Mouse (Mus musculus): ENCODE data around the gene Podxl2.

The Podxl2 gene

DNA sequence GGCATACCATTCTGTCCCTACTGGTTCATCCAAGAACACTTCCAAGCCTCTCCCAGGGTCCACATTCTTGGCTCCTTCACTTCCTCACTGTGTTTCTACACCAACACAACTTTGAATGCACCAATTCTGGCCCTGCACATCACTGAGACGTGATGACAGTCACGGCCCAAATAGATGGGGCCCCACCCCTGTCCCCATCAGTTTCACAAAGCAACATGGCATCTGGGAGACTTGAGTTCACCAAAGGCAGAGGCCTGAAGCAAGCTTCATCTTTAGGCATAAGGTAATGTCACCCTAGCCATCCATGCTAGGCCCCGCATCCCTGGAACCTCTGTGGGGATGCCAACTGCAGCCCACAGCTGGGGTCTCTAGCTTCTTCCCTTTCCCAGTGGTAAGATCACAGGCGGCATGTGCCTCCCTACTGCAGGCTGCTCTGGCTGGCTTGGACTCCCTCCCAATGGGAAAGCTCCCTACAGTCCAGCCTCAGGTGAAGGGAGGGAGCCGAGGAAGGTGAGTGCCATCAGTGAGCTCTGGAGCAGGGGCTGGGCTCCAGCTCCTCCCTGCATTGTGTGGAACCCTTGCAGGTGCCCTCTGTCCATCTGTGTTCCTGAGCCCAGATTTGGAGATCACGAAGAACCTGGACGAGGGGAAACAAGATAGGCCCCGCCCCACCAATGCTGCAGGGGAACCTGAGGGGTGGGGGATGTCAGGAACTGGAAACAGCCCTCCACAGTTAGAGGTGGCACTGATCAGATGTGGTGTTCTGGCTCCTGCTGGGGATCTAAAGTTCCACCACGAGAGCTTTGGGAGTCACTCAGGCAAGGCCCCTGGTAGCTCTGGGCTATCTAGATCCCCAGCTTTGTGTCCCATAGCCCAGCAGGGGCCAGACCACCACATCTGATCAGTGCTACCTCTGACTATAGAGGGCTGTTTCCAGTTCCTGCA lies 30.8 kb downstream of the Podxl2 start:
- DNase-seq = no peak

- DNase-seq = no peak
Observed at GRCm38 (mm10) chr6:88843241-88843640, 31.6 kb downstream of the Podxl2 start.

GRCm38 (mm10) chr6:88842731-88843151 lies 32.1 kb downstream of the Podxl2 start:
- DNase-seq = peak in 1 of 2 experiments; percentile 57

- peak; percentile 97 for DNase-seq
Observed at GRCm38 (mm10) chr6:88841781-88842689, 32.8 kb downstream of the Podxl2 start, which contains the start of gene Abtb1. Gene Abtb1, minus strand, starts transcription at chr6:88841984.

DNA sequence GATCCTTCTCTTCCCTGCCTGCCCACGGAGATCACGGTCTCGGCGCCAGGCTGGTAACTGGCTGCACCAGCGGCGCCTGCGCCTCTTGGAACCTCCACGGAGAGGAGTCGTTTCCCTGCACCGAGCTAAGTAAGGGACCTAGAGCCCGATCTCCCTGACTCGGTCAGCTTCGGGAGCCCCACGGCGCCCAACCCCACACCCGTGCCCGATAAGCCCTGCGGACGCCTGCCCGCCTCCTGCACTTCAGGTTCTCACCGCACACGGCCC lies 33.4 kb downstream of the Podxl2 start:
- no peak for DNase-seq

- no peak for DNase-seq
Observed at GRCm38 (mm10) chr6:88840791-88841513, 33.9 kb downstream of the Podxl2 start.

- DNase-seq = no peak
Observed at GRCm38 (mm10) chr6:88840211-88840610, 34.6 kb downstream of the Podxl2 start.

DNA sequence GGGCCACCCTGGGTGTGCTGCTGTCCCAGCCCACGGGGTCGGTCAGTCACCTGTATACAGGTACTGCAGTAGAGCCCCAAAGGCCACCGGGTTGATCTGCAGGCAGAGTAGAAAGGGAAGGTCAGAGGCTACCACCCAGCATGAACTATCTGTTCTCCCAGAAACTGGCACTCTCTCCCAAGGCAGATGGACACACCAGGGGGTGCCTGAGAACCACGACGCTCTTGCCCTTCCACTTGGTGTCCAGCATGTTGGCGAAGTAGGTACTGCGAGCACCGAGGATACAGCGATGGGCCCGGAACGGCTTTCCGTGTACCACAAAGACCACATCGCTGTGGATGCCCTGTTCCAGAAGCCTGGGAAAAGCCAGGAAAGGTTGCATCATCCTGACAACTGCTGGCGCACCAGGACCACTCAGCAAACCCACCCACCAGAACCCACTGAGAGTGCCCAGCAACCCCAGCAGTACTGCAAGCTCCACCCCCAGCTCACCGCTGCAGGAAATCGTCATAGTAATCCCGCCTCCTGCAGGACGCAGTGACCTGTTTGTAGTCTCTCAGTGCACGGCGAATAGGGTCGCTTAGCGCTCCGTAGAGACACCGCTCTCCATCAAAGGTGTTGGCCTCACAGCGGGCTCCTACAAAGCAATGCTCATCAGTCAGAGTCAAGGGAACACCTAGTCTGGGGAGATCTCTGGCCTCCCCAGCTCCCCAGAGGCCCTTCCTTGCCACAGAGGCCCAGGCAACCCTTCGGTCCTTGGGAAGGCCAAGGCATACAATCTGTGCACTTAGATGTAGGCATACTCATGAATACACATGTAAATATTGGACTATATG lies 35.5 kb downstream of the Podxl2 start:
- DNase-seq = peak; percentile 67 to 68

GRCm38 (mm10) chr6:88838613-88839012 lies 36.2 kb downstream of the Podxl2 start:
- no peak for DNase-seq

GRCm38 (mm10) chr6:88837999-88838398 lies 36.8 kb downstream of the Podxl2 start:
- no peak for DNase-seq

GRCm38 (mm10) chr6:88836178-88836819 lies 38.5 kb downstream of the Podxl2 start:
- DNase-seq = peak in 1 of 2 experiments; percentile 30

- DNase-seq = peak in 1 of 2 experiments; percentile 9
Observed at GRCm38 (mm10) chr6:88835047-88835446, 39.8 kb downstream of the Podxl2 start.

DNA sequence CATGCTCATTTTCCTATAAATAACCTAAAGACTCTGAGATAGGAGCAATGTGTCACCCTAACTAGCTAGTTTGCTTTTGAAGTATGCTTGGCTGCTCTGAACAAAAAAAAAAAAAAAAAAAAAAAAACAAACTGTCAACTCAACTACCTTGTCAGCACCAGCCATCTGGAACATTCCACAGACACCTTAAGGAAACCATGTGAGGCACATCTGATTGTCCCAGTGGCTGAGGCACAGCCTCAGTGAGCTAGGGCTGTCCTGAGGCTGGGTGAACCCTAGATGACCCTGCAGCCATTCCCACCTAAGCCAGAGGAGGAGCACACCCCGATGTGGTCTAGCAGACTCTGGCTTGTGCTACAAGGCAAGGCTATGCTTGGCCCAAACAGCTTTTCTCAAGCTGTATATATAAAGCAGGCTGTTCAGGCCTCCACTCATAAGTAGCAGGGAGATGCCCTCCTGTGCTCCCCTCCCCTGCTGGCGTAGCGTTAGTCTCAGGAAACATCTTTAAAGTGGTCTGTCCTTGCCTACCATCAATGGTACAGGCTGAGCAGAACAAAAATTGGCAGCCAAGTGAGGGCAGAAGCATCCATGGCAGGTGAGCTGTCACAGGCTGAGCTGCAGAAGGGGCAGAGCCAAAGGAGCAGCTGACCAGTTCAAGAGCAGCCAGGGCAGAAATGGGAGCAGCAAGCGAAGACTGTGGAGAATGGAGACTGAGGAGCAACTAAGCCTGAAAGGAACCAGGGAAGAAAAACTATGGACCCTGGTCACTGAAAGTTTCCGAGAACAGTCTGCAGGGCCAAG lies 41.3 kb downstream of the Podxl2 start:
- peak in 1 of 2 experiments; percentile 24 for DNase-seq

- no peak for DNase-seq
Observed at GRCm38 (mm10) chr6:88832663-88833062, 42.2 kb downstream of the Podxl2 start.

GRCm38 (mm10) chr6:88831456-88831855 lies 43.4 kb downstream of the Podxl2 start:
- peak; percentile 67 to 84 for DNase-seq

DNA sequence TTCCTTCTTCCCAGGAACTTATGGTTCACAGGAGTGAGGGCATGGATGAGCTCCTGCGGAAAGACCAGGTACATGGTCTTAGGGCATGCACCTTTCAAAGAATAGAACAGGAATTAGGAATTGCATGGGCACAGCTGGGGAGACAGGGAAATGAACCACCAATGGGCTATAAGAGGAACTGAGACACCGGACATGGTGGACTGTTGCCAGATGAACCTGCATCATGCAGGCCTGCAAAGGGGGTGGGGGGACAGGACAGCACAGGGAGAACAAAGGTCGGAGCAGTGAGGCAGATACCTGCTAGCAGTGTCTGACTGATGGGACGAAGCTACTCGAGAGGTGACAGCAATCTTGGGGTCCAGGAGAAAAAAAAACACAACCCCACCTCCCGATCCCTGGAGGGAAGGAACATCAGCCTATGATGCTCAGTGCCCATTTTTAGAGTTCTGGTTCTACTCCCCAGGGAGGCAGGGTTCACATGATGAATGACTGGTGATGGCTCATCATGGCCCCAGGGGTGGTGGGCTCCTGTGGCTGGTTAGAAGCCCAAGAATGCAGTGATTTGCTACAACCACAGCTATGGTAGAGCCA lies 44.6 kb downstream of the Podxl2 start:
- DNase-seq = no peak

DNA sequence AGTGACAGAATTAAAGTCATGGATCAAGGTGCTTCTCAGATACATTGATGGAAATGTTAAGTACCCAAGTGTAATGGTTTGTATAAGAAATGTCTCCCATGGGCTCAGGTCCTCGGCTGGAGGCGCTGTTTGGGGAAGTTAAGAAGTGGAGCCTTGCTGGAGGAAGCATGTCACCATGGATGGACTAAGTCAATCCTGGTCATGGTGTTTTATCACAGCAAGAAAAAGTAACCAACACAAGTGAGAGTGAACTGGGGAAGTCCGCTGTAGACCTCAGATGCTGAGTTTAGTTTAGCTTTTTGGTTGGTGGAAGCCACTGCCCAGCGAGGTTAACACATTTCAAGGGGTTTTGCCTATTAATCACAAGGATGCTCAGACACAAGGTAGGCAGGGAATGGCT lies 45.3 kb downstream of the Podxl2 start:
- DNase-seq = no peak

GRCm38 (mm10) chr6:88828206-88829009 lies 46.4 kb downstream of the Podxl2 start:
- DNase-seq = no peak

All from cerebellum, postnatal 36 days (tissue).